Mouse (Mus musculus) pancreas, adult 10 weeks (tissue): ENCODE results near the gene Cyp3a57. TPM values are rescaled to one million over a fixed set of nuclear protein-coding genes. Genes with fewer than 3 reads are reported as not detected.

ENCODE experiments used
- polyA plus RNA-seq: library from polyadenylated mRNA; stranded (reverse); fragments of 350-450 nt; fragmentation: Illumina TruSeq; extraction: RNeasy Lipid Tissue Mini Kit (QIAGEN cat#74804); gene quantifications from one replicate; pipeline ENCODE4 v1.2.3, GENCODE M21; 2015; ENCODE audit warnings: low read depth, low replicate concordance; ENCODE audit not compliant: insufficient read depth

The Cyp3a57 gene
- not detected for polyA plus RNA-seq

GRCm38 (mm10) chr5:145344941-145345340, at the start of gene Cyp3a57:
TSS of gene Cyp3a57 (plus strand) at chr5:145345279.

Other genes starting within 250 kb of the Cyp3a57 start
- 38.1 TPM for gene Arpc1b, start 231.1 kb upstream of the Cyp3a57 start, polyA plus RNA-seq
- 18.3 TPM for gene Pdap1, start 205.0 kb upstream of the Cyp3a57 start, polyA plus RNA-seq
- gene Bud31, start 204.9 kb upstream of the Cyp3a57 start, polyA plus RNA-seq = 34.4 TPM
- gene Ptcd1, start 178.2 kb upstream of the Cyp3a57 start, polyA plus RNA-seq = 2.6 TPM
- 6.4 TPM for gene Cpsf4, start 178.1 kb upstream of the Cyp3a57 start, polyA plus RNA-seq
- gene Atp5j2, start 153.2 kb upstream of the Cyp3a57 start, polyA plus RNA-seq = 85.2 TPM
- gene Zkscan14, start 143.4 kb upstream of the Cyp3a57 start, polyA plus RNA-seq = 2.5 TPM
- 2.7 TPM for gene Zkscan5, start 140.7 kb upstream of the Cyp3a57 start, polyA plus RNA-seq
- 4.7 TPM for gene Zfp655, start 113.6 kb upstream of the Cyp3a57 start, polyA plus RNA-seq
- 1.8 TPM for gene Zscan25, start 64.8 kb upstream of the Cyp3a57 start, polyA plus RNA-seq
- gene Cyp3a16, start 124.4 kb downstream of the Cyp3a57 start, polyA plus RNA-seq = not detected
- gene Cyp3a41b, start 239.5 kb downstream of the Cyp3a57 start, polyA plus RNA-seq = not detected